Mouse (Mus musculus): ENCODE results near the gene Rbp4. TPM values are rescaled to one million over a fixed set of nuclear protein-coding genes. Genes with fewer than 3 reads are reported as not detected.
A peak's percentile ranks its signal among the peaks of the same experiment; 100 is the strongest.

Gene Rbp4
- total and polyA plus RNA-seq, 3 experiments: not detected

- Histone ChIP-seq H3K27ac (ENCODE audit: control insufficient read depth, low read depth, low read length) (no peak overlapping the region), H3K79me2 (ENCODE audit: control insufficient read depth, insufficient read depth, low read length, poor library complexity) (no peaks in the 10 kb centered on the region), H3K4me1 (ENCODE audit: control insufficient read depth in 1 of 2, insufficient read depth in 2 of 2, low read length in 2 of 2) (no peaks in the 10 kb centered on the region), H3K27me3 (ENCODE audit: control insufficient read depth in 1 of 2, insufficient read depth in 2 of 2, low read length in 2 of 2) (no peaks in the 10 kb centered on the region), H3K4me3 (ENCODE audit: control insufficient read depth in 1 of 2, insufficient read depth in 1 of 2, low read depth in 2 of 2, low read length in 2 of 2) (no peak overlapping the region), H3K36me3 (ENCODE audit: control insufficient read depth in 1 of 2, insufficient read depth in 2 of 2, low read length in 2 of 2) (no peaks in the 10 kb centered on the region), H3K9ac (ENCODE audit: control insufficient read depth, low read depth, low read length, poor library complexity, severe bottlenecking) (no peak overlapping the region), H3K9me3 (replicated peaks; ENCODE audit: insufficient read depth, low read length) (no peaks in the 10 kb centered on the region)
- DNase-seq (ENCODE audit: low read depth, low spot score): no peak
- no peak for TF ChIP-seq GABPA (IDR thresholded peaks at IDR 0.05; ENCODE audit: low read depth, low read length)
- no peak for TF ChIP-seq SMC3 (IDR thresholded peaks at IDR 0.05; ENCODE audit: low read depth, low read length)
- no peak for TF ChIP-seq RAD21 (IDR thresholded peaks at IDR 0.05; ENCODE audit: low read depth, low read length)
- TF ChIP-seq TBP (IDR thresholded peaks at IDR 0.05; ENCODE audit: low read depth, low read length): no peak
- TF ChIP-seq USF1 (IDR thresholded peaks at IDR 0.05; ENCODE audit: low read depth, low read length): no peak
- TF ChIP-seq SIN3A (IDR thresholded peaks at IDR 0.05; ENCODE audit: low read length): no peak
Observed at GRCm38 (mm10) chr19:38096231-38096630, 28.9 kb downstream of the Rbp4 start.

- Histone ChIP-seq H3K9me3 (replicated peaks; ENCODE audit: insufficient read depth, low read length) (no peaks in the 10 kb centered on the region), H3K36me3 (ENCODE audit: control insufficient read depth in 1 of 2, insufficient read depth in 2 of 2, low read length in 2 of 2) (peaks cover 0 to 9% of the 10 kb centered on the region in 2 experiments; a peak in 2 of 4 replicates), H3K4me3 (ENCODE audit: control insufficient read depth in 1 of 2, insufficient read depth in 1 of 2, low read depth in 2 of 2, low read length in 2 of 2) (no peak overlapping the region), H3K27me3 (ENCODE audit: control insufficient read depth in 1 of 2, insufficient read depth in 2 of 2, low read length in 2 of 2) (no peaks in the 10 kb centered on the region), H3K27ac (ENCODE audit: control insufficient read depth, low read depth, low read length) (no peak overlapping the region), H3K79me2 (ENCODE audit: control insufficient read depth, insufficient read depth, low read length, poor library complexity) (no peaks in the 10 kb centered on the region), H3K9ac (ENCODE audit: control insufficient read depth, low read depth, low read length, poor library complexity, severe bottlenecking) (no peak overlapping the region), H3K4me1 (ENCODE audit: control insufficient read depth in 1 of 2, insufficient read depth in 2 of 2, low read length in 2 of 2) (peaks cover 0 to 6% of the 10 kb centered on the region in 2 experiments; a peak in 2 of 4 replicates)
- peak; percentile 6 for DNase-seq (ENCODE audit: low read depth, low spot score)
- TF ChIP-seq JUND (IDR thresholded peaks at IDR 0.05; ENCODE audit: low read depth, low read length): no peak
- no peak for TF ChIP-seq ZKSCAN1 (IDR thresholded peaks at IDR 0.05; ENCODE audit: low read depth, low read length)
- no peak for TF ChIP-seq UBTF (IDR thresholded peaks at IDR 0.05; ENCODE audit: borderline replicate concordance, insufficient read depth, low read depth, low read length)
Observed at GRCm38 (mm10) chr19:38091512-38091985, 33.5 kb downstream of the Rbp4 start.

- Histone ChIP-seq H3K9ac (ENCODE audit: control insufficient read depth, low read depth, low read length, poor library complexity, severe bottlenecking) (no peak overlapping the region), H3K27ac (ENCODE audit: control insufficient read depth, low read depth, low read length) (no peak overlapping the region), H3K9me3 (replicated peaks; ENCODE audit: insufficient read depth, low read length) (no peaks in the 10 kb centered on the region), H3K4me1 (ENCODE audit: control insufficient read depth in 1 of 2, insufficient read depth in 2 of 2, low read length in 2 of 2) (peaks cover 0 to 6% of the 10 kb centered on the region in 2 experiments; a peak in 2 of 4 replicates), H3K27me3 (ENCODE audit: control insufficient read depth in 1 of 2, insufficient read depth in 2 of 2, low read length in 2 of 2) (peaks cover 0 to under 1% of the 10 kb centered on the region in 2 experiments; a peak in 1 of 4 replicates), H3K4me3 (ENCODE audit: control insufficient read depth in 1 of 2, insufficient read depth in 1 of 2, low read depth in 2 of 2, low read length in 2 of 2) (no peak overlapping the region), H3K79me2 (ENCODE audit: control insufficient read depth, insufficient read depth, low read length, poor library complexity) (no peaks in the 10 kb centered on the region), H3K36me3 (ENCODE audit: control insufficient read depth in 1 of 2, insufficient read depth in 2 of 2, low read length in 2 of 2) (peaks cover 0 to 9% of the 10 kb centered on the region in 2 experiments; a peak in 2 of 4 replicates)
- DNase-seq (ENCODE audit: low read depth, low spot score): no peak
- TF ChIP-seq POLR2AphosphoS5 (IDR thresholded peaks at IDR 0.05; ENCODE audit: borderline replicate concordance, low read depth, low read length): no peak
- no peak for TF ChIP-seq RCOR1 (IDR thresholded peaks at IDR 0.05; ENCODE audit: low read depth, low read length)
- TF ChIP-seq CHD1 (IDR thresholded peaks at IDR 0.05; ENCODE audit: low read depth, low read length): no peak
- no peak for TF ChIP-seq POLR2A (IDR thresholded peaks at IDR 0.05; ENCODE audit: control insufficient read depth in 1 of 2, insufficient read depth in 1 of 2, low read depth in 1 of 2, low read length in 2 of 2, poor library complexity in 1 of 2)
- no peak for TF ChIP-seq MXI1 (IDR thresholded peaks at IDR 0.05; ENCODE audit: low read depth, low read length)
- TF ChIP-seq JUND (IDR thresholded peaks at IDR 0.05; ENCODE audit: low read depth, low read length): no peak
- TF ChIP-seq MYC (IDR thresholded peaks at IDR 0.05; ENCODE audit: low read depth, low read length): no peak
- TF ChIP-seq USF2 (IDR thresholded peaks at IDR 0.05; ENCODE audit: borderline replicate concordance in 1 of 2, insufficient read depth in 1 of 2, low read depth in 1 of 2, low read length in 2 of 2): no peak
- TF ChIP-seq EP300 (IDR thresholded peaks at IDR 0.05; ENCODE audit: low read depth in 1 of 2, low read length in 2 of 2): no peak
- TF ChIP-seq KAT2A (conservative IDR thresholded peaks at IDR 0.05; ENCODE audit: low read depth, low read length): no peak
- TF ChIP-seq RAD21 (IDR thresholded peaks at IDR 0.05; ENCODE audit: low read depth, low read length): no peak
- no peak for TF ChIP-seq MAZ (IDR thresholded peaks at IDR 0.05; ENCODE audit: low read depth, low read length)
- no peak for TF ChIP-seq USF1 (IDR thresholded peaks at IDR 0.05; ENCODE audit: low read depth, low read length)
- TF ChIP-seq UBTF (IDR thresholded peaks at IDR 0.05; ENCODE audit: borderline replicate concordance, insufficient read depth, low read depth, low read length): no peak
- no peak for TF ChIP-seq NELFE (IDR thresholded peaks at IDR 0.05; ENCODE audit: low read depth, low read length)
Observed at GRCm38 (mm10) chr19:38089358-38089757, 35.7 kb downstream of the Rbp4 start.

Data from MEL (cell line).